Comparison of ENCODE assay signal across 22 mouse cellular contexts in the genomic region with DNA sequence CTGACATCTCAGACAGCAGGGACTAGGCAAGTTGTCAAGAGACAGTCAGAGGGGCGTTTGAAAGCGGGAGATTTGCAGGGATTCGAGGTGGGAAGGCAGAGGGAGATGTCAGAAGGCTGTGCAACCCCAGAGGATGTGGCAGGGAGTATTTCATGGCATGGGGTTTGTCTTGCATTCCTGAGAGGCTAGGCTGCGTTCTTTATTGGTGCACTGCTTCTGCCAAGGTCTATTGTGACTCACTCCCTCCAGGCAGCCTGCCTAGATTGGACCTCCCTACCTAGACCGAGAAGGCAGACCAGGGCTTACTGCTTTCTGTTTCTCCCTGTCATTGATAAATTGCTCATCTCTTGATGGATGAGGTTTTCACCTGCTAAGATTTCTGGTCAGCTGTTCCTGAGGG.
DNase-seq lines count a peak whose midpoint lies in the region; ATAC-seq and TF ChIP-seq lines count a peak whose summit lies in the region.
"Had no signal": no experiment of that assay in that cellular context is flagged by ENCODE, and none has a peak within 500 bp of the region (broad histone marks: within the 10 kb centered on the region; RNA-seq: fewer than 3 reads in every experiment).

No protein-coding gene starts in this region.

- peak; percentile 56 for DNase-seq in adrenal gland, postnatal 25 days
- DNase-seq in adrenal gland, postnatal 4 days (ENCODE audit: low spot score in 2 of 2) = no peak
- DNase-seq in urinary bladder, postnatal 14 days (ENCODE audit: low spot score) = peak; percentile 15
- no peak for DNase-seq in urinary bladder, postnatal 36 days (ENCODE audit: low spot score in 2 of 2)
- DNase-seq in NIH3T3 (ENCODE audit: low read depth) = peak; percentile 80
- DNase-seq in layer of hippocampus, adult 8-10 months (ENCODE audit: low spot score in 2 of 2) = no peak
- DNase-seq: cerebellum, adult 11-12 months; cerebellum, adult 9-10 months; cerebellum, postnatal 36 days; gastrocnemius, postnatal 36 days; heart, adult 18-20 months; heart, postnatal 14 days; kidney, adult 18-20 months had no signal

- H3K27me3 ChIP-seq in myocyte (ENCODE audit: control insufficient read depth, insufficient read depth, insufficient read length) = no peaks in the 10 kb centered on the region
- H3K27me3 ChIP-seq: embryonic facial prominence, embryonic 13.5 days; heart, embryonic 15.5 days; intestine, embryonic 15.5 days had no signal

- H3K36me3 ChIP-seq in myocyte (ENCODE audit: control insufficient read depth, insufficient read depth) = no peaks in the 10 kb centered on the region
- H3K36me3 ChIP-seq: embryonic facial prominence, embryonic 13.5 days; heart, embryonic 15.5 days; hindbrain, embryonic 10.5 days; intestine, embryonic 15.5 days had no signal

- no peaks in the 10 kb centered on the region for H3K79me2 ChIP-seq in myocyte (ENCODE audit: control insufficient read depth, insufficient read depth)

- no peak for ATAC-seq in CD4-positive, CD25-positive, alpha-beta regulatory T cell, adult 4 months
- ATAC-seq: forebrain, embryonic 14.5 days; intestine, embryonic 15.5 days had no signal

- H3K4me2 ChIP-seq in myocyte (ENCODE audit: low read depth) = peak overlapping the region; percentile 30
- H3K4me2 ChIP-seq: embryonic facial prominence, embryonic 13.5 days; heart, embryonic 11.5 days; heart, embryonic 15.5 days; hindbrain, embryonic 14.5 days; intestine, embryonic 15.5 days had no signal

- no peak overlapping the region for H3K4me3 ChIP-seq in myocyte
- H3K4me3 ChIP-seq: embryonic facial prominence, embryonic 13.5 days; heart, embryonic 15.5 days; hindbrain, embryonic 10.5 days; intestine, embryonic 15.5 days had no signal

- TF ChIP-seq POLR2A in myocyte (IDR thresholded peaks at IDR 0.05; ENCODE audit: insufficient read length, low read depth) = no peak

- H3ac ChIP-seq in myocyte (ENCODE audit: control insufficient read depth, insufficient read length) = no peak overlapping the region

TF ChIP-seq in myocyte, 11 proteins besides CTCF, POLR2A, EP300 and RAD21:
- TF ChIP-seq TCF3 (IDR thresholded peaks at IDR 0.05; ENCODE audit: insufficient read length, low read depth) (no peak), MYOG (IDR thresholded peaks at IDR 0.05; ENCODE audit: control insufficient read depth in 1 of 3, insufficient read depth in 1 of 3, insufficient read length in 2 of 3, low read depth in 2 of 3) (no peak), REST (IDR thresholded peaks at IDR 0.05; ENCODE audit: insufficient read depth, insufficient read length) (no peak), CEBPB (IDR thresholded peaks at IDR 0.05; ENCODE audit: insufficient read depth, poor library complexity, severe bottlenecking) (no peak), POLR2AphosphoS2 (IDR thresholded peaks at IDR 0.05; ENCODE audit: insufficient read length, low read depth) (no peak), USF1 (IDR thresholded peaks at IDR 0.05; ENCODE audit: low read depth) (no peak), MYOD1 (IDR thresholded peaks at IDR 0.05; ENCODE audit: control insufficient read depth in 1 of 3, insufficient read length in 2 of 3, low read depth in 2 of 3) (no peak), E2F4 (IDR thresholded peaks at IDR 0.05; ENCODE audit: insufficient read depth) (no peak), MAX (IDR thresholded peaks at IDR 0.05; ENCODE audit: low read depth) (no peak), SRF (IDR thresholded peaks at IDR 0.05; ENCODE audit: control insufficient read depth, insufficient read length, low read depth) (no peak), TCF12 (IDR thresholded peaks at IDR 0.05; ENCODE audit: insufficient read depth, poor library complexity, severe bottlenecking) (no peak)

Comparison
In these comparisons a context has a peak if more than half of its experiments do, and no peak if none do; other contexts are left out.
1. DNase-seq: peak in adrenal gland, postnatal 25 days (single experiment), urinary bladder, postnatal 14 days (single experiment) and NIH3T3 (single experiment); none in adrenal gland, postnatal 4 days (0 of 2), urinary bladder, postnatal 36 days (0 of 2) and layer of hippocampus, adult 8-10 months (0 of 2).